Mouse (Mus musculus) lung, embryonic 14.5 days (tissue): ENCODE measurements around the gene Tmem182. TPM values are rescaled to one million over a fixed set of nuclear protein-coding genes. Genes with fewer than 3 reads are reported as not detected.

Experiments
- ATAC-seq: fragments of 200-750 bp; cut with Nextera tagmentation; 2 replicates; pipeline ENCODE4 v1.8.0; 2017; ENCODE audit warnings: mild to moderate bottlenecking, moderate TSS enrichment, moderate library complexity; ENCODE audit not compliant: insufficient read depth
- DNase-seq: peaks from one replicate; pipeline ENCODE4 v3.0.0-alpha.2; 2015
- H3K27ac ChIP-seq: fragments of 300-500 bp; sonication (generic); 2 replicates; pipeline ENCODE4 v1.5.1; 2014; ENCODE audit warnings: low read depth, mild to moderate bottlenecking, moderate library complexity
- H3K27me3 ChIP-seq: fragments of 300-500 bp; sonication (generic); 2 replicates; pipeline ENCODE4 v1.6.1; 2014; ENCODE audit warnings: low read length, control low read depth; ENCODE audit not compliant: insufficient read depth
- H3K36me3 ChIP-seq: fragments of 300-500 bp; sonication (generic); 2 replicates; pipeline ENCODE4 v1.6.1; 2014; ENCODE audit warnings: control low read depth; ENCODE audit not compliant: insufficient read depth
- H3K4me1 ChIP-seq: fragments of 300-500 bp; sonication (generic); 2 replicates; pipeline ENCODE4 v1.6.1; 2014; ENCODE audit warnings: antibody characterized with exemption, control low read depth; ENCODE audit not compliant: insufficient read depth
- H3K4me2 ChIP-seq: fragments of 300-500 bp; sonication (generic); 2 replicates; pipeline ENCODE4 v1.6.1; 2014; ENCODE audit warnings: mild to moderate bottlenecking
- H3K4me3 ChIP-seq: fragments of 300-500 bp; sonication (generic); 2 replicates; pipeline ENCODE4 v1.5.1; 2014; ENCODE audit warnings: low read depth, low read length
- H3K9ac ChIP-seq: fragments of 300-500 bp; sonication (generic); 2 replicates; pipeline ENCODE4 v1.6.1; 2014
- H3K9me3 ChIP-seq: fragments of 300-500 bp; sonication (generic); 2 replicates; pipeline ENCODE4 v1.6.1; 2016; ENCODE audit warnings: low read depth, low read length, control low read depth
- CTCF ChIP-seq: IDR thresholded peaks from 2 replicates; pipeline ENCODE4 v1.5.1; 2016; ENCODE audit warnings: antibody characterized with exemption, low read depth
- WGBS: fragments of 180-500 bp; shearing (Covaris S2); extraction: QIAGEN DNeasy Blood & Tissue Kit; methylation state at CpG from one replicate; pipeline ENCODE4 v1.1.7; 2014; 5-methylcytosine and 5-hydroxymethylcytosine counted together
- polyA plus RNA-seq: library from polyadenylated mRNA; unstranded; fragments of >200 nt; fragmentation: Nextera tagmentation; extraction: Ambion mirVana; gene quantifications from 2 replicates; pipeline ENCODE4 v1.2.1, GENCODE M21; 2014

Tmem182 gene
- polyA plus RNA-seq, 1 experiment from 2014 or later: 0.25 TPM

GRCm38 (mm10) chr1:40784306-40784705, 21.1 kb upstream of the Tmem182 start:
- Histone ChIP-seq H3K4me3 (no peak overlapping the region), H3K4me2 (no peak overlapping the region), H3K36me3 (0 out of 2 replicates have a peak, but pooled peaks cover 7% of the 10 kb centered on the region), H3K27me3 (no peaks in the 10 kb centered on the region), H3K27ac (no peak overlapping the region), H3K4me1 (no peaks in the 10 kb centered on the region), H3K9ac (no peak overlapping the region), H3K9me3 (peaks cover under 1% of the 10 kb centered on the region; the same call in 1 of the 2 replicates)
- no peak for TF ChIP-seq CTCF
- DNase-seq (no peak), ATAC-seq (no peak)
- 84% methylated on average over 9 of the region's 9 CpGs for WGBS

- H3K4me3 ChIP-seq: no peak overlapping the region
- no peak overlapping the region for H3K27ac ChIP-seq
- no peaks in the 10 kb centered on the region for H3K9me3 ChIP-seq
- no peak overlapping the region for H3K9ac ChIP-seq
- TF ChIP-seq CTCF: no peak
- DNase-seq (no peak), ATAC-seq (no peak)
- no peaks in the 10 kb centered on the region for H3K4me1 ChIP-seq
- H3K27me3 ChIP-seq: no peaks in the 10 kb centered on the region
- no peaks in the 10 kb centered on the region for H3K36me3 ChIP-seq
- no peak overlapping the region for H3K4me2 ChIP-seq
- 78% methylated on average over 11 of the region's 11 CpGs for WGBS
Observed at GRCm38 (mm10) chr1:40785876-40786445, 19.4 kb upstream of the Tmem182 start.

- 78% methylated on average over 6 of the region's 6 CpGs for WGBS
- Histone ChIP-seq H3K9me3 (no peaks in the 10 kb centered on the region), H3K36me3 (no peaks in the 10 kb centered on the region), H3K9ac (no peak overlapping the region), H3K4me2 (no peak overlapping the region), H3K4me3 (no peak overlapping the region), H3K27me3 (no peaks in the 10 kb centered on the region), H3K4me1 (no peaks in the 10 kb centered on the region), H3K27ac (no peak overlapping the region)
- TF ChIP-seq CTCF: no peak
- ATAC-seq: no peak
- DNase-seq: no peak
Observed at GRCm38 (mm10) chr1:40788956-40789355, 16.4 kb upstream of the Tmem182 start.

GRCm38 (mm10) chr1:40789666-40790233, 15.7 kb upstream of the Tmem182 start:
- ATAC-seq (no peak; the same call in 1 of the 2 replicates), DNase-seq (peak; percentile 17)
- Histone ChIP-seq H3K4me2 (peak overlapping the region; percentile 77), H3K4me3 (peak overlapping the region; percentile 66), H3K9me3 (no peaks in the 10 kb centered on the region), H3K36me3 (no peaks in the 10 kb centered on the region), H3K27me3 (no peaks in the 10 kb centered on the region), H3K4me1 (no peaks in the 10 kb centered on the region), H3K9ac (peak overlapping the region; percentile 50), H3K27ac (no peak overlapping the region)
- no peak for TF ChIP-seq CTCF
- WGBS: 47% methylated on average over 5 of the region's 5 CpGs

- Histone ChIP-seq H3K9me3 (no peaks in the 10 kb centered on the region), H3K4me2 (peak within 1 kb of the TSS; percentile 77), H3K4me1 (no peaks in the 10 kb centered on the region), H3K9ac (peak within 1 kb of the TSS; percentile 50), H3K36me3 (no peaks in the 10 kb centered on the region), H3K4me3 (peak within 1 kb of the TSS; percentile 66), H3K27me3 (no peaks in the 10 kb centered on the region), H3K27ac (no peak within 1 kb of the TSS)
- ATAC-seq: peak; percentile 91
- TF ChIP-seq CTCF: no peak
- DNase-seq: peak; percentile 95
- 6% methylated on average over 38 of the region's 38 CpGs for WGBS
Observed at GRCm38 (mm10) chr1:40790324-40791141, 14.9 kb upstream of the Tmem182 start, which contains the start of gene Mfsd9. Mfsd9 (minus strand) TSS chr1:40790687.

GRCm38 (mm10) chr1:40795508-40795907, 9.9 kb upstream of the Tmem182 start:
- H3K9ac ChIP-seq: no peak overlapping the region
- H3K4me2 ChIP-seq: no peak overlapping the region
- H3K27me3 ChIP-seq: no peaks in the 10 kb centered on the region
- H3K36me3 ChIP-seq: no peaks in the 10 kb centered on the region
- DNase-seq (no peak), ATAC-seq (no peak)
- no peak overlapping the region for H3K4me3 ChIP-seq
- no peak for TF ChIP-seq CTCF
- WGBS: 91% methylated on average over 1 of the region's 1 CpGs
- no peaks in the 10 kb centered on the region for H3K9me3 ChIP-seq
- no peaks in the 10 kb centered on the region for H3K4me1 ChIP-seq
- H3K27ac ChIP-seq: no peak overlapping the region

GRCm38 (mm10) chr1:40797348-40797747, 8.1 kb upstream of the Tmem182 start:
- H3K27ac ChIP-seq: no peak overlapping the region
- no peak overlapping the region for H3K4me3 ChIP-seq
- peak; percentile 83 for DNase-seq
- no peaks in the 10 kb centered on the region for H3K4me1 ChIP-seq
- H3K36me3 ChIP-seq: no peaks in the 10 kb centered on the region
- H3K4me2 ChIP-seq: no peak overlapping the region
- TF ChIP-seq CTCF: peak; percentile 76
- WGBS: 14% methylated on average over 5 of the region's 5 CpGs
- no peaks in the 10 kb centered on the region for H3K27me3 ChIP-seq
- H3K9ac ChIP-seq: no peak overlapping the region
- no peak for ATAC-seq
- no peaks in the 10 kb centered on the region for H3K9me3 ChIP-seq
